Mouse (Mus musculus) ES-Bruce4 (cell line): ENCODE measurements at regions not wholly inside any gene's neighbourhood (a gene's known extent, or its start where the extent isn't known, plus 50 kb on each side); places are given as distances from the start of the nearest gene placed in this dataset.

Experiments used
- H3K27ac ChIP-seq: 2 replicates; pipeline ENCODE4 v1.5.1; 2012; ENCODE audit warnings: low read length, inconsistent platforms; ENCODE audit not compliant: insufficient read depth
- H3K27me3 ChIP-seq: 2 replicates; pipeline ENCODE4 v1.6.1; 2012; ENCODE audit warnings: mild to moderate bottlenecking, low read length, inconsistent platforms; ENCODE audit not compliant: control insufficient read depth, poor library complexity, insufficient read depth, severe bottlenecking
- H3K36me3 ChIP-seq: 2 replicates; pipeline ENCODE4 v1.6.1; 2012; ENCODE audit warnings: inconsistent platforms, mild to moderate bottlenecking, low read length, moderate library complexity; ENCODE audit not compliant: control insufficient read depth, poor library complexity, insufficient read depth, severe bottlenecking
- H3K4me1 ChIP-seq: one replicate; pipeline ENCODE4 v1.8.1; 2011; ENCODE audit warnings: low read length; ENCODE audit not compliant: control insufficient read depth, insufficient read depth
- H3K4me3 ChIP-seq: 2 replicates; pipeline ENCODE4 v1.5.1; 2011; ENCODE audit warnings: low read depth, mild to moderate bottlenecking, low read length
- H3K9ac ChIP-seq: 2 replicates; pipeline ENCODE4 v1.6.1; 2012; ENCODE audit warnings: low read depth, mild to moderate bottlenecking, inconsistent platforms; ENCODE audit not compliant: poor library complexity, severe bottlenecking
- H3K9me3 ChIP-seq: replicated peaks from 2 replicates; pipeline ENCODE4 v1.6.1; 2012; ENCODE audit warnings: mild to moderate bottlenecking, low read length, inconsistent platforms; ENCODE audit not compliant: control insufficient read depth, poor library complexity, insufficient read depth, severe bottlenecking
- CTCF ChIP-seq: IDR thresholded peaks from one replicate; pipeline ENCODE4 v1.8.1; 2011; ENCODE audit warnings: low read depth, low read length
- EP300 ChIP-seq: IDR thresholded peaks from 2 replicates; pipeline ENCODE4 v1.6.1; 2011; ENCODE audit warnings: low read depth, low read length; ENCODE audit not compliant: insufficient read depth
- POLR2A ChIP-seq: IDR thresholded peaks from one replicate; pipeline ENCODE4 v1.8.1; 2011; ENCODE audit warnings: low read length; ENCODE audit not compliant: insufficient read depth

GRCm38 (mm10) chr2:147247981-147248514, 54.0 kb upstream of the Nkx2-2 start:
- no peaks in the 10 kb centered on the region for H3K9me3 ChIP-seq
- no peak overlapping the region for H3K9ac ChIP-seq
- H3K27ac ChIP-seq = no peak overlapping the region
- TF ChIP-seq POLR2A (no peak), CTCF (no peak), EP300 (no peak)
- H3K4me3 ChIP-seq = no peak overlapping the region
- H3K36me3 ChIP-seq = no peaks in the 10 kb centered on the region
- no peaks in the 10 kb centered on the region for H3K27me3 ChIP-seq
- H3K4me1 ChIP-seq = no peaks in the 10 kb centered on the region

GRCm38 (mm10) chr2:147247238-147247637, 53.2 kb upstream of the Nkx2-2 start:
- no peaks in the 10 kb centered on the region for H3K36me3 ChIP-seq
- H3K9ac ChIP-seq = no peak overlapping the region
- no peak for TF ChIP-seq EP300
- TF ChIP-seq POLR2A = no peak
- no peak for TF ChIP-seq CTCF
- H3K9me3 ChIP-seq = no peaks in the 10 kb centered on the region
- H3K27me3 ChIP-seq = no peaks in the 10 kb centered on the region
- no peak overlapping the region for H3K27ac ChIP-seq
- no peak overlapping the region for H3K4me3 ChIP-seq
- no peaks in the 10 kb centered on the region for H3K4me1 ChIP-seq

GRCm38 (mm10) chr2:147244406-147244805, 50.4 kb upstream of the Nkx2-2 start:
- TF ChIP-seq EP300 (no peak), POLR2A (no peak), CTCF (no peak)
- H3K9ac ChIP-seq = no peak overlapping the region
- H3K36me3 ChIP-seq = no peaks in the 10 kb centered on the region
- no peak overlapping the region for H3K27ac ChIP-seq
- no peaks in the 10 kb centered on the region for H3K9me3 ChIP-seq
- H3K4me3 ChIP-seq = no peak overlapping the region
- no peaks in the 10 kb centered on the region for H3K27me3 ChIP-seq
- H3K4me1 ChIP-seq = no peaks in the 10 kb centered on the region
